Mouse (Mus musculus): ENCODE measurements around the gene Krt5. TPM values are rescaled to one million over a fixed set of nuclear protein-coding genes. Genes with fewer than 3 reads are reported as not detected.

Gene Krt5
- polyA plus RNA-seq, 1 experiment from 2014 or later, result 4.4 TPM

- no peak overlapping the region for H3K4me3 ChIP-seq (ENCODE audit: low read length)
- H3K9ac ChIP-seq (ENCODE audit: low read length), result no peak overlapping the region
- no peaks in the 10 kb centered on the region for H3K9me3 ChIP-seq (ENCODE audit: control insufficient read depth, low read length)
- ATAC-seq (ENCODE audit: low read depth), result no peak
- H3K4me1 ChIP-seq (replicated peaks; ENCODE audit: control insufficient read depth, insufficient read depth, low read length), result no peaks in the 10 kb centered on the region
- 77% methylated on average over 1 of the region's 1 CpGs for WGBS
- H3K36me3 ChIP-seq (ENCODE audit: control insufficient read depth, insufficient read depth, low read length), result no peaks in the 10 kb centered on the region
- no peaks in the 10 kb centered on the region for H3K27me3 ChIP-seq (ENCODE audit: control insufficient read depth, insufficient read depth, low read depth, low read length)
- H3K4me2 ChIP-seq (ENCODE audit: low read depth, low read length), result no peak overlapping the region
- no peak overlapping the region for H3K27ac ChIP-seq (ENCODE audit: low read length)
Measured at GRCm38 (mm10) chr15:101675978-101676377, 36.7 kb downstream of the Krt5 start.

Small RNAs within 50 kb of the gene (microRNA-seq; reads per million reads assigned to microRNA genes)
- gene Gm44323, result not detected
- gene Gm44342, result not detected
- gene Gm44383, result not detected

Other genes with a start within 250 kb of the Krt5 start
- gene Krt81, start 249.1 kb downstream of the Krt5 start, polyA plus RNA-seq (2015; fragmentation: Nextera tagmentation; extraction: Ambion mirVana), result not detected in 2 replicates
- not detected in 2 replicates for gene Krt86, start 239.4 kb downstream of the Krt5 start, polyA plus RNA-seq (2015; fragmentation: Nextera tagmentation; extraction: Ambion mirVana)
- not detected in 2 replicates for gene Krt83, start 221.4 kb downstream of the Krt5 start, polyA plus RNA-seq (2015; fragmentation: Nextera tagmentation; extraction: Ambion mirVana)
- not detected in 2 replicates for gene Gm49425, start 195.6 kb downstream of the Krt5 start, polyA plus RNA-seq (2015; fragmentation: Nextera tagmentation; extraction: Ambion mirVana)
- not detected in 2 replicates for gene Krt84, start 180.1 kb downstream of the Krt5 start, polyA plus RNA-seq (2015; fragmentation: Nextera tagmentation; extraction: Ambion mirVana)
- not detected in 2 replicates for gene Krt82, start 162.2 kb downstream of the Krt5 start, polyA plus RNA-seq (2015; fragmentation: Nextera tagmentation; extraction: Ambion mirVana)
- not detected in 2 replicates for gene Krt90, start 149.9 kb downstream of the Krt5 start, polyA plus RNA-seq (2015; fragmentation: Nextera tagmentation; extraction: Ambion mirVana)
- 0.28 and 0.29 TPM in 2 replicates for gene Krt75, start 139.0 kb downstream of the Krt5 start, polyA plus RNA-seq (2015; fragmentation: Nextera tagmentation; extraction: Ambion mirVana)
- gene Gm5414, start 84.7 kb downstream of the Krt5 start, polyA plus RNA-seq (2015; fragmentation: Nextera tagmentation; extraction: Ambion mirVana), result not detected in 2 replicates
- gene Gm5478, start 65.5 kb downstream of the Krt5 start, polyA plus RNA-seq (2015; fragmentation: Nextera tagmentation; extraction: Ambion mirVana), result not detected in 2 replicates
- not detected in 2 replicates for gene Krt6b, start 32.6 kb downstream of the Krt5 start, polyA plus RNA-seq (2015; fragmentation: Nextera tagmentation; extraction: Ambion mirVana)
- 0.67 and 1.3 TPM in 2 replicates for gene Krt6a, start 18.6 kb downstream of the Krt5 start, polyA plus RNA-seq (2015; fragmentation: Nextera tagmentation; extraction: Ambion mirVana)
- not detected in 2 replicates for gene Krt71, start 30.2 kb upstream of the Krt5 start, polyA plus RNA-seq (2015; fragmentation: Nextera tagmentation; extraction: Ambion mirVana)
- not detected in 2 replicates for gene Krt72, start 73.6 kb upstream of the Krt5 start, polyA plus RNA-seq (2015; fragmentation: Nextera tagmentation; extraction: Ambion mirVana)
- gene Krt73, start 89.4 kb upstream of the Krt5 start, polyA plus RNA-seq (2015; fragmentation: Nextera tagmentation; extraction: Ambion mirVana), result not detected in 2 replicates
- gene Krt2, start 105.3 kb upstream of the Krt5 start, polyA plus RNA-seq (2015; fragmentation: Nextera tagmentation; extraction: Ambion mirVana), result not detected in 2 replicates
- gene Krt1, start 137.9 kb upstream of the Krt5 start, polyA plus RNA-seq (2015; fragmentation: Nextera tagmentation; extraction: Ambion mirVana), result 0.29 and 4.4 TPM in 2 replicates
- 1.0 TPM in 1 of 2 replicates, not detected in the other for gene Krt77, start 156.8 kb upstream of the Krt5 start, polyA plus RNA-seq (2015; fragmentation: Nextera tagmentation; extraction: Ambion mirVana)
- gene Krt76, start 180.0 kb upstream of the Krt5 start, polyA plus RNA-seq (2015; fragmentation: Nextera tagmentation; extraction: Ambion mirVana), result not detected in 2 replicates
- 14.2 and 23.3 TPM in 2 replicates for gene Krt4, start 211.8 kb upstream of the Krt5 start, polyA plus RNA-seq (2015; fragmentation: Nextera tagmentation; extraction: Ambion mirVana)
- gene Krt79, start 227.4 kb upstream of the Krt5 start, polyA plus RNA-seq (2015; fragmentation: Nextera tagmentation; extraction: Ambion mirVana), result 0.80 and 1.2 TPM in 2 replicates
- gene Krt78, start 241.4 kb upstream of the Krt5 start, polyA plus RNA-seq (2015; fragmentation: Nextera tagmentation; extraction: Ambion mirVana), result 0.10 and 0.21 TPM in 2 replicates